Mouse (Mus musculus) embryo, embryonic 10.5 days (tissue): ENCODE measurements at regions not wholly inside any gene's neighbourhood (a gene's known extent, or its start where the extent isn't known, plus 50 kb on each side); places are given as distances from the start of the nearest gene placed in this dataset.

Experiments used
- DNase-seq: peaks from one replicate; pipeline ENCODE4 v3.0.0-alpha.2; 2015; ENCODE audit warnings: low spot score

DNA sequence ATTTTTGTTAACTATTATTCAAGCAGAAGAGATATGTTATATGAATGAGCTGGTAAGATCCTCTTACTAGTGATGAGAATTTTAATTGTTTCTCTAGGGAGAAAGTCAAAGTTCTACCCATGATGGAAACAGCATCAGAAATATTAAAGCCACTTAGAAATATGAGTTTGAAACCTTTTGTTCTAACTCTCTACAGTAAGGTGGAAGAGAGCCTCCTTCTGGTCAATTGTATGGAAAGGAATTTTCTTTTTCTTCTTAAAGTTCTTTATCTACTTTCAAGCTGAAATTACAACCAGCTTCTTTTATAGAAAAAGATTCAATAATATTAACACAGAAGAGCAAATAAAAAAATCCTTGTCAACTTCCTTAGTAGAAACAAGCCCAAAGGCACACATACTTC is 94.4 kb upstream of the E2f7 start:
- DNase-seq: no peak

DNA sequence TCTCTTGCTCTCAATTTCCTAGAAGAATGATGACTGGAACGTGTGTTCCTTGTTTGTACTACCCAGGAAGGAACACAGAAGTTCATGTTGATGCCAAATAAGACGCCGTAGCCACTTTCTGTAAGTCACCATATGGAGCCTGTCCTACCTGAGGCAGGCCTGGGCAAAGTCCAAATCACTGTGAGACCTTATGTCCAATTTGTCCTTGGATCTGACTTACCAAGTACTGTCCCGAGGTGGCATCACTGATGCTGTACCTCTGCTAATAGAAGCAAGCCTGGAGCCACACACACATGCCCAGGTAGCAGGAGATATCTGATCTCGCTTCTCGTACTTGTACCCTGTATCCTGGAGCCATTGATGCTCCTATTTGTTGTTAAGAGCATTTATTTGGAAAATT is 91.2 kb upstream of the E2f7 start:
- DNase-seq: no peak

DNA sequence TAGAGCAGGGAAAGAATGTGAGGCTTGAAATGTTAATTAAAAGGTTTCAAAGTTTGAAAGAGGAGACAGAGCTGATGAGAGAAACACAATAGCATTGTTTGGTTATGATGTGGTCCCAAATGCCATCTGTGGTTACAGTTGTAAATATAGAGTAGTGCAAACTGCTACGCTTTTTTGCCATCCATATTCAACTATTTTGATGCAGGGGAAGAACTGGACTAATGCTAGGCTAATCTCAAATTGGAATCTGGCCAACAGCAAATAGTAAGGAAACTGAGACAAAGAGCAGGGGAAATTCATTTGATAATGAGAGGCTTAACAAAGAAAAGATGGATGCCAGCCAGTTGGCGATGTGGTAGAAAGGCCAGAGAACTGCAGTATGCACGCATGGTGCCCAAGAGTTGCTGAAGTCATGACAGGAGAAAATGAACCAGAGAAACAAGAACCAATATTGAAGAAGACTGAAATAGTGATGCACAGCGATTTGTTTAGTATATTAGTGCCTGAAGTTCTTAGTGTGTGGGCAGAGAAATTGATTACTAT is 87.0 kb upstream of the E2f7 start:
- no peak for DNase-seq

GRCm38 (mm10) chr10:110676503-110676902 is 68.7 kb upstream of the E2f7 start:
- peak; percentile 80 for DNase-seq
